Mouse (Mus musculus) frontal cortex, adult 2 months (tissue): ENCODE data around the gene Tulp3. TPM values are rescaled to one million over a fixed set of nuclear protein-coding genes. Genes with fewer than 3 reads are reported as not detected.

Source experiments
- DNase-seq, 2 experiments: peaks; one replicate each; pipeline ENCODE4 v3.0.0; 2022; ENCODE audit warnings: low spot score in 1 of 2; ENCODE audit errors: extremely low spot score in 1 of 2
- polyA plus RNA-seq: library from polyadenylated mRNA; depleted of rRNA; stranded (reverse); fragments of >200 nt; gene quantifications from 2 replicates; pipeline ENCODE4 v1.2.3, GENCODE M21; 2012

The Tulp3 gene
- polyA plus RNA-seq, 1 experiment: 35.9 TPM

DNA sequence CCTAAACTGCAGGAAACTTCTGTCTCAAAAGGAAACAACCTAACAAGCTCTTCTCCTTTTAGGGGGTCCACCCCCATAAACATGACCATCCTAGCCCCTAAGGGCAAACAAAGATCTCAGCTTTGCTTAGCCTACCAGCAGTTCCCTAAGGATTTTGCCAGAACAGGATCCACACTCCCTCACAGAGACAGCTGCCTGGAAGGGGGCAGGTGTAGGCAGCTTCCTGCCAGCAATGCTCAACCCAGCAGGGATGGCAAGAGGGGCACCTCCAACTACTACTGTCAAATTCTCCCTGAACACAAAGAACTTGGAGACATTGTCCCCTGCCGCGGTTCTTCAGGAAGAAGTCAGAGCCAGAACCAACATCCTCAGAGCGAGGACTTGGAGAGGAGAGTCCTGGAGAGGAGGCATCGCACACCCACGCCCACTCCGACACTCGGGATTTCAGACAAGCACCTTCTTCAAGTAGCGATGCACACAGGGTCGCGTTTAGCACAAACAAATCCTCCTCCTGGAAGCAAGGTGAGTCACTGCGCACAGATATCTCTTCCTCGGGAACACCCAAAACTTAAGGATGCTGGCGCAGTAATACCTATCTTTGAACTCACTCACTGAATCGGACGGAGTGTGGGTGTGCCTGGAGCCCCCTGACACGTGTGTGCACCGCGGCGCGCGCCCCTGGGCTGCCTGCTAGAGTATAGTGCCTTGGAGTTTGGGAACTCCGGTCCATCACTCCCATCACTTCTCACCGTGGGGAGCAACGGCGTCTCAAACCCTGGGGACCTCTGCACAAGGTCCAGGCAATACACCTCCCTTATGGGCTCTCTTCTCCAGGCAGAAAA, 56.1 kb downstream of the Tulp3 start:
- DNase-seq: peak in 1 of 2 experiments; percentile 31

DNA sequence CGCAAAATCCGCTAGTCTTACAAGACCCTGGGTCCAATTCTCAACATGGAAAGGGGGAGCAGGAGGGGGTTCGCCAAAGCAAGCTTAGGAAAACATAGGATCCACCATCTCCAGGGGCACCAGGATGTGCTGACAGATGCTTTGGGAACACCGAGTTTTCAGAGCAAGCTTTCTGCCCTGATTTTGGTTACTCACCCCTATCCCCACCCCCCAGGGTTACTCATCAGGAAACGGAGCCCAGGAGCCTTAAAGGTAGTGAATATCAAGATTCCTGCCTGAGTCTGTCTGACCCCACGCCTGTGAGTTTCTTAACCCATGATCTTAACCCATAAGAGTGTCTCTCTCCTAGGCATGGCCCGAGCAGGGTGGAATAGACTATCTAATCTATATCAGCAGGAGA, 57.4 kb downstream of the Tulp3 start:
- DNase-seq: no peak

GRCm38 (mm10) chr6:128296750-128297393, 58.8 kb downstream of the Tulp3 start:
- DNase-seq: no peak

DNA sequence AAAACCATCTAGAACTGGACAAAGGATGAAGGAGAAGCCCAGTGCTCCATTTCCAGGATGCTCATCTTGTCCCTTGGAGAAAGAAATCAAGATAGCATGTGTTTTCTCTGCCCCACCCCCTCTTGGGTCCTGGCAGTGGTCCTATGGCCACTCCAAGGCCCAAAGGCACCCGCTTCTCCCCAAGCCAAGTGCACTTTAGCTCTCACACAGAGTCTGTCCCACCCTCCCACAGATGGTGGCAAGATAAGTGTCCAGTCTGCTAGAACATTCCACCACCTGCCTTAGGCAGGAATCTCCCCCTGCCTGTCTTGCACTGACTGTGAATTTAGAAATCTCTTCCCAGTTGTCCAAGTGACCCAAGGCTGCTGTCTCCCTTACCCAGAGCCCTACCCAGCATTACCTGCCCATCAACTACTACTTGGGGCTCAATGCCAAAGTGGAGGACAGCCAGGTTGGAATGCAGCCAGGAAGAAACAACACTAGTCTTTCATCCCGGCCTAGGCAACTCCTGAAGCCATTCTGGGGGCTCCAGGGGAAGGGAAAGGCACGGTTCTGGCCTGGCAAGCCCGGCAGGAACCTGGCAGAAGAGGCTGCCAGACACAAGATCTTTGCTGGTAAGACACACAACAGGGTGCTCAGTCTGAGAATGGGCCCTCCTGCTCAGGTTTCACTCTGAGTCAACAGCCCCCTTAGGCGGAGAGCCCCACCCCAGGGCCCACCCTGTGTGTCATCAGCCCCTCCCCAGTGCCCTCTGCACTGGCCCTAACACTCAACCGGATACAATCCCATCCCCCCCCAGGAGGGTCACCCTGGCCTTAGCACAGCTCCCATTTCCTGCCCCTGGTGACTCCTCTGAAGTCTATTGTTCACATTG, 59.5 kb downstream of the Tulp3 start:
- DNase-seq: peak in 1 of 2 experiments; percentile 38

DNA sequence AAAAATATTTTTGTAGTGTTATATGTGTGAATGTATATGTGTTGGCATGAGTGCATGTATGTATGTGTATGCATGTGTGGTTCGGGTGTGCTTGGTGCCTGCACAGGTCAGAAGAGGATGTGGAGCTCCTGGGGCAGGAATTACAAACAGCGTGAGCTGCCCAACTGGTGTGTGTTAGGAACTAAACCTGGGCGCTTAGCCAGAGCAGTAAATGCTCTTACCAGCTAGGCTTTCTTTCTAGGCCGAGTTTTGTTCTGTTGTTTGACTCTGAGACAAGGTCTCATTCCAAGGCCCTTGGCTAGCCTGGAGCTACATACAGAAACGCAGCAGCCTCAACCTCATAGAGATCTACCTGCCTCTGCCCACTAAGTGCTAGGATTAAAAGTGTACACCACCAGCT, 64.4 kb downstream of the Tulp3 start:
- no peak for DNase-seq

- DNase-seq: no peak
Observed at GRCm38 (mm10) chr6:128288681-128289080, 67.0 kb downstream of the Tulp3 start.

- peak in 1 of 2 experiments; percentile 61 for DNase-seq
Observed at GRCm38 (mm10) chr6:128285792-128286430, 69.7 kb downstream of the Tulp3 start.

DNA sequence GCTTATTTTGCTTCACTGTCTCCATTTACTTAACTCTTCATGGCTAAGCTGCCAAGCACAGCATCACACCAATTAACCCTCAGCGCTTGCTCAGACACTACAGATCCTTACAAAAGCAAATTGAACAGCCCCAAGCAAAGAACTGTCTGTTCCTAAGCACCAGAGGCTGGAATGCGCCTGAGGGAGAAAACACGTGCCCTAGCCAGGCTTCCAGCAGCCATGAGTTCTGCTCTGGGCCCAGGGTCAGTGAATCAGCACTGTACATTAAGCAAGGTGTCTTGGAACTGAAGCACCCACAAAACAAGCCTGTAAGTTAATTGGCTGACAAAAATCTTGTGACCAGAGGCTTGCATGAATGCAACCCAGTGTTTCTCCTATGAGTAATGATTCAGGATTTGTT, 73.5 kb downstream of the Tulp3 start:
- DNase-seq: no peak

DNA sequence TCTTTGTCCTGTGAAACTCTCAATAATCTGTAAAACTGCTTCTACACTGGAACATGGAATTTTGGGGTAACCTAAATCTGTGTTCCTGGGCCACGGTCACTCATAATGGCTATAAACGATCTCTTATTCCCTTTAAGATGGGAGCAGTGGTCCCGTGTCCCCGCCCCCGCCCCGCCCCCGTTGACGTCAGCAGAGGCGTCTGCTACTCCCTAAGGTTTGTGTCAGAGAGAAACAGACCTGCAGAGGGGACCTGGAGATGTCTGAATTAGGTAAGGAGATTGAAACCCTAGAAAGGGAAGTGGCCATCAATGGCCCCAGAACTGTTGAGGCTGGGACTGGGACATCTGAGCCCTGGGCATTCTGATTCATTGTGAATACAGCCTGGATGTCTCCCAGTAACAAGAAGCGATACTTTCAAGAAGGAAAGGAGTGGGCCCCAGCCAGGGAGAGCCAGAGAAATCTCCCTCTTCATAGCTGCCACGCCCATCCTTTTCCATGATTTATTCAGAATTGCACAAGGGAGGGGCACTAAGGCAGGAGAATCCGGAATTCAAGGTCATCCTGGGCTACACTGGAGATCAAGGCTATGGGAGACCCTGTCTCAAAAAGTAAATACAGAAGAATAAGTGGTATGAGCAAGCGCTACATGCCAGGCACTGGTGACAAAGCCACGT, 75.0 kb downstream of the Tulp3 start:
- no peak for DNase-seq

- DNase-seq: no peak
Observed at GRCm38 (mm10) chr6:128279608-128280007, 76.0 kb downstream of the Tulp3 start.

- no peak for DNase-seq
Observed at GRCm38 (mm10) chr6:128279099-128279498, 76.6 kb downstream of the Tulp3 start.

DNA sequence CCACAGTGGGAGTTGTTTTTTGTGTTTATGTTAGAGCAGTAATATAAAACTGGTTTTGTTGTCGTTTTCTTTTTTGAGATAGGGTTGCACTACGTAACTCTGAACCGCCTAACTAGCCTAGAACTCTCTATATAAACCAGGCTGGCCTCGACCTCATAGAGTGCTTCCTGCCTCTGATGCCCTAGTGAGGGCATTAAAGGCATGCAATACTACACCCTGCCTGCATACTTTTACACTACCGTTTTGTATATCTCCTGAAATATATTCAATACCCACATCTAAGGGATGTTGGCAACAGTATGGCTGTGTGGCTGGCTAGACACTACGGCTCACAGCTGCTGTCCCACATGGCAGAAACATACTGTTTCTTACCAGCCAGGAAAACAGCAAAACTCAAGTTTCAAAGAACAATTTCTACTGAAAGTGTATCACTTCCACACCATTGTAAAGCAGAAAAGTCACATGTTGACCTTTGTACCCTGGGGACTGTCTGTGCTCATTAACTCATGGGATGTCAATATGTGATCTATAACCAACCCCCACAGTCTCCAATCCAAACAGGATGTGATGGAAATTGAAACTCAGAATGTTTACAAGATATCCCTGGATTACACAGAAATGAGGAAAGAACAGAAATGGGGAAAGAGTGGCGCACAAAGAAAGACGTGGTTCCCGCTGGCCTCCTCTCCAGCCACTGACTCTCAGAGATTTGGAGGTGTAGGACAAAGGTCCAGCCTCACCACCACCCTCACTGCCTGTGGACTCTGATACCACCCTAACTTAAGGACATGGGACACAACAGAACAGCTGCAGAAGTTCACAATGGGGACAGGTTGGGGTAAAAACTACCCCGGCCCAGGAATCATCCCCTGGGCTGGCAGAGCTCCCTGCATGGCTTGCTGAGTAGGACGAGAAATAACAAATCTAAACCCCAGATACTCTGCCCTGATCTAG, 78.2 kb downstream of the Tulp3 start:
- DNase-seq: peak in 1 of 2 experiments; percentile 25

DNA sequence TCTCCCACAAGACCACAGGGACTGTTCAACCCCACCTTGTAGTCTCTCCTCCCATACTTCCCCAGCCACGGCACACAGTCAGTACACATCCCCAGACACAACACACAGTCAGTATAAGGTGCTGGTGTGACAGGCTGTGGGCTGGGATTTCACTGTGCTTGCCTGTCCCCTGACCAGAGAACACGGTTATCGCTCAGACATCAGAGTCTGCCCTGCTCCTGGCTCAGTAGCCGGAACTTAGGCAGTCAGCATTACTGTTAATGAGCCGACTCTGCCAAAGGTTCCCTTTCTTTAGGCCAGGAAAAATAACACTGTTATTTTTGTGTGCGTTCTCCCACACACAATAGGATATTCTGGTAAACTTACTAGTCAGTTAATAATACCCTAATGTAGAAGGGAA, 79.3 kb downstream of the Tulp3 start:
- DNase-seq: no peak

- DNase-seq: no peak
Observed at GRCm38 (mm10) chr6:128275506-128276064, 80.1 kb downstream of the Tulp3 start.

DNA sequence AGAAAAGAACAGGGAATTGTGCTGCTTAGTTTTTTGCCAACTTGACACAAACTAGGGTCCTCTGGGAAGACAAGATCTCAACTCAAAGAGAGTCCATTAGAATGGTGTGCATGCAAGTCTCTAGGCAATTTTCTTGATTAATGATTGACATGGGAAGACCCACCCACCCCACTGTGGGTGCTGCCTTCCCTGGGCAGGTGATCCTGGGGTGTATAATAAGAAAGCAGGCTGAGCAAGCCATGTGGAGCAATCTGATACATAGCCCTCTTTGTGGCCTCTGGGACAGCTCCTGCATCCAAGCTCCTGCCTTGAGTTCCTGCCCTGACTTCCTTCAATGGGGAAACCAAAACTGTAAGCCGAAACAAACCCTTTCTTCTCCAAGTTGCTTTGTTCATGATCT, 82.1 kb downstream of the Tulp3 start:
- no peak for DNase-seq

DNA sequence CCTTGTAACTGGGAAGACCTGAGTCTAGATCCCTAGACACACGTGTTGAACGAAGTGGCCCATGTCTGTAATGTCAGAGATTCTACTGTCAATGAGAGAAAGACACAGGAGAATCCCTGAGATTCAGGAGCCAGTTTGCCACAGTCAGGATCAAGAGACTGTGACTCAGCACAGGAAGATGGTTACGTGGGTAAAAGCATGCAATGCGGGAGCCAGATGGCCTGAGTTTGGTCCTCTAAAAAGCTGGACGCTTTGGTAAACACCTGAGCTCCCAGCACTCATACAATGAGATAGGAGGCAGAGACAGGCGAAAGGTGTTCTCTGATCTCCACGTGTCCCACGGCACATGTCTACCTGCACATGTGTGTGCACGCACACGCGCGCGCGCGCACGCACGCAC, 82.9 kb downstream of the Tulp3 start:
- DNase-seq: no peak
